Mouse (Mus musculus) heart, embryonic 11.5 days (tissue): Measurements from ENCODE around the gene Nup210l. TPM values are rescaled to one million over a fixed set of nuclear protein-coding genes. Genes with fewer than 3 reads are reported as not detected.
"Not testable (repeated sequence)": the region's sequence is repeated elsewhere in the genome, so short reads cannot be mapped to it uniquely, and the experiment has no call there.

ENCODE experiments used
- ATAC-seq: fragments of 200-750 bp; cut with Nextera tagmentation; replicated peaks from 2 replicates; pipeline ENCODE4 v1.8.0; 2017; ENCODE audit warnings: moderate library complexity; ENCODE audit not compliant: insufficient number of reproducible peaks, low FRiP score, low TSS enrichment
- H3K27ac ChIP-seq: fragments of 300-500 bp; sonication (generic); 2 replicates; pipeline ENCODE4 v1.5.1; 2014; ENCODE audit warnings: mild to moderate bottlenecking, low read depth, low read length
- H3K27me3 ChIP-seq: fragments of 300-500 bp; sonication (generic); 2 replicates; pipeline ENCODE4 v1.6.1; 2014; ENCODE audit warnings: mild to moderate bottlenecking, low read length, mixed read lengths; ENCODE audit not compliant: control insufficient read depth, insufficient read depth
- H3K36me3 ChIP-seq: fragments of 300-500 bp; sonication (generic); 2 replicates; pipeline ENCODE4 v1.6.1; 2014; ENCODE audit warnings: mild to moderate bottlenecking, low read length, moderate library complexity, mixed read lengths; ENCODE audit not compliant: control insufficient read depth, insufficient read depth
- H3K4me1 ChIP-seq: fragments of 300-500 bp; sonication (generic); 2 replicates; pipeline ENCODE4 v1.6.1; 2014; ENCODE audit warnings: low read length; ENCODE audit not compliant: control insufficient read depth, insufficient read depth
- H3K4me2 ChIP-seq: fragments of 300-500 bp; sonication (generic); 2 replicates; pipeline ENCODE4 v1.6.1; 2014; ENCODE audit warnings: mild to moderate bottlenecking, moderate library complexity
- H3K4me3 ChIP-seq: fragments of 300-500 bp; sonication (generic); 2 replicates; pipeline ENCODE4 v1.5.1; 2014; ENCODE audit warnings: low read depth, low read length
- H3K9ac ChIP-seq: fragments of 300-500 bp; sonication (generic); 2 replicates; pipeline ENCODE4 v1.6.1; 2014; ENCODE audit warnings: mild to moderate bottlenecking, low read depth, low read length, moderate library complexity
- H3K9me3 ChIP-seq: fragments of 300-500 bp; sonication (generic); replicated peaks from 2 replicates; pipeline ENCODE4 v1.6.1; 2016; ENCODE audit warnings: low read length; ENCODE audit not compliant: control insufficient read depth
- WGBS: fragments of 180-500 bp; shearing (Covaris S2); extraction: QIAGEN DNeasy Blood & Tissue Kit; methylation state at CpG from one replicate; pipeline ENCODE4 v1.1.7; 2014; ENCODE audit not compliant: insufficient replicate concordance; 5-methylcytosine and 5-hydroxymethylcytosine counted together
- polyA plus RNA-seq: library from polyadenylated mRNA; unstranded; fragments of >200 nt; fragmentation: Nextera tagmentation; extraction: Ambion mirVana; gene quantifications from 2 replicates; pipeline ENCODE4 v1.2.1, GENCODE M21; 2014

Nup210l gene
- polyA plus RNA-seq, 1 experiment from 2014 or later, result 0.60 TPM

GRCm38 (mm10) chr3:90103176-90103575 is 756 bp upstream of the Nup210l start:
- ATAC-seq, result no peak
- 91% methylated on average over 2 of the region's 2 CpGs for WGBS
- H3K4me2 ChIP-seq, result no peak overlapping the region
- no peaks in the 10 kb centered on the region for H3K9me3 ChIP-seq
- H3K27me3 ChIP-seq, result no peaks in the 10 kb centered on the region
- no peaks in the 10 kb centered on the region for H3K4me1 ChIP-seq
- no peak overlapping the region for H3K4me3 ChIP-seq
- no peak overlapping the region for H3K27ac ChIP-seq
- H3K36me3 ChIP-seq, result peaks cover 11% of the 10 kb centered on the region
- no peak overlapping the region for H3K9ac ChIP-seq

- Histone ChIP-seq H3K4me1 (no peaks in the 10 kb centered on the region), H3K9ac (no peak overlapping the region), H3K4me3 (no peak overlapping the region), H3K36me3 (no peaks in the 10 kb centered on the region), H3K9me3 (no peaks in the 10 kb centered on the region), H3K27me3 (no peaks in the 10 kb centered on the region), H3K4me2 (no peak overlapping the region), H3K27ac (no peak overlapping the region)
- no peak for ATAC-seq
- 54% methylated on average over 2 of the region's 2 CpGs for WGBS
Measured at GRCm38 (mm10) chr3:90111706-90112105, 7.8 kb downstream of the Nup210l start.

GRCm38 (mm10) chr3:90114342-90114741 is 10.4 kb downstream of the Nup210l start:
- no peak for ATAC-seq
- 63% methylated on average over 2 of the region's 2 CpGs for WGBS

GRCm38 (mm10) chr3:90115526-90115925 is 11.6 kb downstream of the Nup210l start:
- no peak for ATAC-seq
- Histone ChIP-seq H3K9me3 (no peaks in the 10 kb centered on the region), H3K4me3 (no peak overlapping the region), H3K27me3 (no peaks in the 10 kb centered on the region), H3K9ac (no peak overlapping the region), H3K36me3 (no peaks in the 10 kb centered on the region), H3K4me1 (no peaks in the 10 kb centered on the region), H3K4me2 (no peak overlapping the region), H3K27ac (no peak overlapping the region)
- WGBS, result 75% methylated on average over 3 of the region's 3 CpGs

More at GRCm38 (mm10) chr3:90114342-90114741, 10.4 kb downstream of the Nup210l start:
- H3K27ac ChIP-seq, result no peak overlapping the region
- no peaks in the 10 kb centered on the region for H3K9me3 ChIP-seq
- H3K4me2 ChIP-seq, result no peak overlapping the region
- no peaks in the 10 kb centered on the region for H3K36me3 ChIP-seq
- H3K9ac ChIP-seq, result no peak overlapping the region
- no peaks in the 10 kb centered on the region for H3K27me3 ChIP-seq
- no peaks in the 10 kb centered on the region for H3K4me1 ChIP-seq
- H3K4me3 ChIP-seq, result no peak overlapping the region

GRCm38 (mm10) chr3:90118132-90118790 is 14.3 kb downstream of the Nup210l start:
- Histone ChIP-seq H3K27me3 (no peaks in the 10 kb centered on the region), H3K36me3 (no peaks in the 10 kb centered on the region), H3K9me3 (no peaks in the 10 kb centered on the region), H3K9ac (no peak overlapping the region), H3K4me1 (no peaks in the 10 kb centered on the region), H3K4me2 (no peak overlapping the region), H3K4me3 (no peak overlapping the region), H3K27ac (no peak overlapping the region)
- WGBS, result 90% methylated on average over 13 of the region's 13 CpGs
- no peak for ATAC-seq

GRCm38 (mm10) chr3:90122036-90122435 is 18.1 kb downstream of the Nup210l start:
- not testable (repeated sequence) for H3K27me3 ChIP-seq, H3K9me3 ChIP-seq, H3K9ac ChIP-seq, H3K4me1 ChIP-seq, ATAC-seq, H3K4me2 ChIP-seq, H3K27ac ChIP-seq, H3K4me3 ChIP-seq, H3K36me3 ChIP-seq
- WGBS, result 73% methylated on average over 5 of the region's 5 CpGs

GRCm38 (mm10) chr3:90125710-90126109 is 21.8 kb downstream of the Nup210l start:
- no peaks in the 10 kb centered on the region for H3K4me1 ChIP-seq
- WGBS, result 72% methylated on average over 5 of the region's 5 CpGs
- no peaks in the 10 kb centered on the region for H3K9me3 ChIP-seq
- no peak overlapping the region for H3K4me3 ChIP-seq
- H3K36me3 ChIP-seq, result no peaks in the 10 kb centered on the region
- H3K27me3 ChIP-seq, result no peaks in the 10 kb centered on the region
- H3K4me2 ChIP-seq, result no peak overlapping the region
- ATAC-seq, result no peak
- H3K9ac ChIP-seq, result no peak overlapping the region
- H3K27ac ChIP-seq, result no peak overlapping the region

- ATAC-seq, result no peak
- no peaks in the 10 kb centered on the region for H3K9me3 ChIP-seq
- H3K4me1 ChIP-seq, result no peaks in the 10 kb centered on the region
- no peaks in the 10 kb centered on the region for H3K36me3 ChIP-seq
- H3K4me2 ChIP-seq, result no peak overlapping the region
- no peak overlapping the region for H3K9ac ChIP-seq
- 86% methylated on average over 6 of the region's 6 CpGs for WGBS
- no peaks in the 10 kb centered on the region for H3K27me3 ChIP-seq
- H3K27ac ChIP-seq, result no peak overlapping the region
- no peak overlapping the region for H3K4me3 ChIP-seq
Measured at GRCm38 (mm10) chr3:90127881-90128280, 23.9 kb downstream of the Nup210l start.

- no peak for ATAC-seq
Measured at GRCm38 (mm10) chr3:90132745-90133144, 28.8 kb downstream of the Nup210l start.

More at GRCm38 (mm10) chr3:90132745-90133144, 28.8 kb downstream of the Nup210l start:
- no peak overlapping the region for H3K4me3 ChIP-seq
- no peak overlapping the region for H3K4me2 ChIP-seq
- H3K9me3 ChIP-seq, result no peaks in the 10 kb centered on the region
- WGBS, result 77% methylated on average over 3 of the region's 3 CpGs
- no peaks in the 10 kb centered on the region for H3K27me3 ChIP-seq
- 0 out of 2 replicates have a peak, but pooled peaks cover 2% of the 10 kb centered on the region for H3K4me1 ChIP-seq
- H3K36me3 ChIP-seq, result no peaks in the 10 kb centered on the region
- H3K27ac ChIP-seq, result no peak overlapping the region
- H3K9ac ChIP-seq, result no peak overlapping the region
